Mouse (Mus musculus): ENCODE data around the gene Syne3. TPM values are rescaled to one million over a fixed set of nuclear protein-coding genes. Genes with fewer than 3 reads are reported as not detected.

Gene Syne3
- polyA plus RNA-seq, 1 experiment from 2014 or later: 0.08 TPM

Small RNA genes within 50 kb of the gene (microRNA-seq; reads per million reads assigned to microRNA genes)
- 2.0 reads per million, percentile 10 among the genes with 10 or more reads in this experiment for gene Mir3069

Other genes starting within 250 kb of the Syne3 start
- gene Clmn, start 144.7 kb downstream of the Syne3 start, polyA plus RNA-seq (2014; fragmentation: Nextera tagmentation; extraction: Ambion mirVana): 0.33 and 0.72 TPM in 2 replicates
- gene Glrx5, start 22.9 kb upstream of the Syne3 start, polyA plus RNA-seq (2014; fragmentation: Nextera tagmentation; extraction: Ambion mirVana): 154 and 173 TPM in 2 replicates
- gene Tcl1b2, start 136.2 kb upstream of the Syne3 start, polyA plus RNA-seq (2014; fragmentation: Nextera tagmentation; extraction: Ambion mirVana): not detected in 2 replicates
- gene Tcl1b1, start 149.9 kb upstream of the Syne3 start, polyA plus RNA-seq (2014; fragmentation: Nextera tagmentation; extraction: Ambion mirVana): not detected in 2 replicates
- not detected in 2 replicates for gene Tcl1b5, start 166.5 kb upstream of the Syne3 start, polyA plus RNA-seq (2014; fragmentation: Nextera tagmentation; extraction: Ambion mirVana)
- gene Tcl1b3, start 181.2 kb upstream of the Syne3 start, polyA plus RNA-seq (2014; fragmentation: Nextera tagmentation; extraction: Ambion mirVana): not detected in 2 replicates
- not detected in 2 replicates for gene Tcl1b4, start 192.1 kb upstream of the Syne3 start, polyA plus RNA-seq (2014; fragmentation: Nextera tagmentation; extraction: Ambion mirVana)
- not detected in 2 replicates for gene Tcl1, start 213.0 kb upstream of the Syne3 start, polyA plus RNA-seq (2014; fragmentation: Nextera tagmentation; extraction: Ambion mirVana)

Data from forebrain, embryonic 14.5 days (tissue).